Mouse (Mus musculus) neural tube, embryonic 14.5 days (tissue): ENCODE results near the gene Ehbp1. TPM values are rescaled to one million over a fixed set of nuclear protein-coding genes. Genes with fewer than 3 reads are reported as not detected.

Source experiments
- polyA plus RNA-seq: library from polyadenylated mRNA; unstranded; fragments of >200 nt; fragmentation: Nextera tagmentation; extraction: Ambion mirVana; gene quantifications from 2 replicates; pipeline ENCODE4 v1.2.1, GENCODE M21; 2014

Ehbp1 gene
- polyA plus RNA-seq, 1 experiment from 2014 or later: 35.2 TPM

Other genes with a start within 250 kb of the Ehbp1 start
- gene Tmem17, start 169.8 kb upstream of the Ehbp1 start, polyA plus RNA-seq: 22.0 and 24.7 TPM in 2 replicates